In the genomic region with DNA sequence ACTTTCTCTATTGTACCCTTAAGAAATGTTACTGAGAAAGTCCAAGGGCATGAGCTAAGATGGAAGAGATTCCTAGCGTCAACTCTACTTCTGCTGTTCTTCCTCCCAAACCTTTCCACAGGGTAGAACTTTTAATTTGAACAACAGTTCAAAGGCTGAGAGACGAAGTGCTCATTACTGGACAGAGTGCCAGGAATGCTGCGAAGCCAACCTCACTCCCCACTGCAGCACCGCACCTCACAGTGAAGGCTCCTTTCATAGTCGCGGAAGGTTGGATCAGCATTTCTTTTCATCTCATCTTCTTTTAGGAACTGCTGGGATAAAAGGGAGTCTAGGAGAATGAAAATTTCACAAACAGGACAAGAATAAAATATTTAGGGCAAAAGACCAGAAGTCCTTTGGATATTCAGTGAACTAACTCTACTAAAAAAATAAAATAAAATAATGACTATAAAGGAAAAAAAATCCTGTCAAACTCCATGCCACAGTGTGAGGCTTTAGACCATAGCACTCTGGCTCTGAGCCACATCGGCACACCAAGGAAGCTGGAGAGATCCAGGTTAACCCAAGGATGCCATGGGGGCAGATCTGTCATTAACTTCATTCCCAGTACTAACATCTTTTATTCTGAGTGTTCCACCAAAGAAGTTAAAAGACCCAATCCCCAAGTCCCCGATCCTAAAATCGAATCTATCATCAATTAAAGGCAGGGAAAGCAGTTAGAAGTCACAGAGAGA, we compare ENCODE assay signal across 12 mouse cellular contexts. TPM values are rescaled to one million over a fixed set of nuclear protein-coding genes. Genes with fewer than 3 reads are reported as not detected.
DNase-seq lines count a peak whose midpoint lies in the region; ATAC-seq and TF ChIP-seq lines count a peak whose summit lies in the region.
"Had no signal": no experiment of that assay in that cellular context is flagged by ENCODE, and none has a peak within 500 bp of the region (broad histone marks: within the 10 kb centered on the region; RNA-seq: fewer than 3 reads in every experiment).

No protein-coding gene starts in this region.

- no peak overlapping the region for H3K9ac ChIP-seq in heart, adult 2 months (ENCODE audit: low read depth, low read length)
- H3K9ac ChIP-seq in limb, embryonic 12.5 days (replicated peaks) = no peak overlapping the region

- no peak for TF ChIP-seq CTCF in heart, adult 2 months (IDR thresholded peaks at IDR 0.05)
- no peak for TF ChIP-seq CTCF in left cerebral cortex, adult 2 months (IDR thresholded peaks at IDR 0.05)
- no peak for TF ChIP-seq CTCF in embryonic fibroblast, embryonic 13.5 days (IDR thresholded peaks at IDR 0.05; ENCODE audit: borderline replicate concordance, insufficient read depth, low read length)

- no peaks in the 10 kb centered on the region for H3K9me3 ChIP-seq in limb, embryonic 12.5 days

- H3K27ac ChIP-seq in heart, adult 2 months = peak overlapping the region; percentile 64
- H3K27ac ChIP-seq in left cerebral cortex, adult 2 months = peak overlapping the region; percentile 79; the same call in 1 of the 2 replicates
- H3K27ac ChIP-seq in embryonic fibroblast, embryonic 13.5 days (ENCODE audit: insufficient read depth, low read length) = peak overlapping the region; percentile 84
- peak overlapping the region; percentile 92; the same call in 1 of the 2 replicates for H3K27ac ChIP-seq in limb, embryonic 12.5 days

- intact Hi-C loops in heart, adult 2 months (cut with DNase I) = no loop called here
- intact Hi-C loops in heart, postnatal 25 days (cut with DNase I) = no loop called here
- intact Hi-C loops in left cerebral cortex, adult 2 months (cut with DNase I) = no loop called here

- DNase-seq in heart, adult 2 months = no peak
- DNase-seq in heart, postnatal 25 days (ENCODE audit: low spot score) = no peak
- DNase-seq in left cerebral cortex, adult 2 months (ENCODE audit: extremely low spot score in 1 of 2, low spot score in 2 of 2) = no peak
- no peak for DNase-seq in left cerebral cortex, adult 8-10 months (ENCODE audit: low spot score in 2 of 2)
- DNase-seq in cerebellum, postnatal 4 days (ENCODE audit: low spot score in 2 of 2) = no peak
- no peak for DNase-seq in frontal cortex, postnatal 36 days (ENCODE audit: low spot score in 2 of 2)
- DNase-seq: cerebellum, adult 9-11 months; lung, postnatal 36 days; right cerebral cortex, adult 18-20 months; thymus, adult 18-20 months had no signal

- no peak overlapping the region for H3K4me3 ChIP-seq in heart, adult 2 months
- H3K4me3 ChIP-seq in left cerebral cortex, adult 2 months = no peak overlapping the region
- H3K4me3 ChIP-seq in embryonic fibroblast, embryonic 13.5 days (ENCODE audit: insufficient read depth, low read length) = no peak overlapping the region
- H3K4me3 ChIP-seq in limb, embryonic 12.5 days (replicated peaks) = no peak overlapping the region

- TF ChIP-seq POLR2A in heart, adult 2 months (IDR thresholded peaks at IDR 0.05; ENCODE audit: insufficient read depth, low read depth, low read length) = no peak
- peak; percentile 39; the same call in 1 of the 2 replicates for TF ChIP-seq POLR2A in embryonic fibroblast, embryonic 13.5 days (IDR thresholded peaks at IDR 0.05; ENCODE audit: low read depth, low read length)

- WGBS in heart, adult 2 months = 44% methylated on average over 9 of the region's 9 CpGs
- 48% methylated on average over 9 of the region's 9 CpGs for WGBS in limb, embryonic 12.5 days

- H3K79me2 ChIP-seq in heart, adult 2 months (replicated peaks; ENCODE audit: control insufficient read depth, insufficient read depth, low read length) = peaks cover 5% of the 10 kb centered on the region; the same call in 1 of the 2 replicates

- peaks cover 19% of the 10 kb centered on the region for H3K36me3 ChIP-seq in heart, adult 2 months (ENCODE audit: control insufficient read depth, insufficient read depth, low read length)
- no peaks in the 10 kb centered on the region for H3K36me3 ChIP-seq in limb, embryonic 12.5 days

- no peak overlapping the region for H3K4me2 ChIP-seq in limb, embryonic 12.5 days

- peaks cover 21% of the 10 kb centered on the region for H3K4me1 ChIP-seq in heart, adult 2 months (ENCODE audit: control insufficient read depth, insufficient read depth, low read length)
- H3K4me1 ChIP-seq in embryonic fibroblast, embryonic 13.5 days (ENCODE audit: control insufficient read depth, insufficient read depth, low read length) = peaks cover 27% of the 10 kb centered on the region
- H3K4me1 ChIP-seq in limb, embryonic 12.5 days (replicated peaks) = peaks cover 66% of the 10 kb centered on the region

- no peak for ATAC-seq in limb, embryonic 12.5 days (ENCODE audit: insufficient number of reproducible peaks, insufficient read depth, low FRiP score, low TSS enrichment, low read depth)

- TF ChIP-seq EP300 in heart, adult 2 months (IDR thresholded peaks at IDR 0.05; ENCODE audit: insufficient read depth, low read depth, low read length) = no peak

- H3K27me3 ChIP-seq in heart, adult 2 months (ENCODE audit: control insufficient read depth, insufficient read depth, low read length) = no peaks in the 10 kb centered on the region
- no peaks in the 10 kb centered on the region for H3K27me3 ChIP-seq in limb, embryonic 12.5 days

RNA-seq across cellular contexts. Expression of a gene that starts 5.3 kb away (rescaled TPM):
- total RNA-seq in heart, adult 2 months (2021) = 10 to 100 TPM; 12.5 to 16.8 TPM
- polyA plus RNA-seq in heart, adult 2 months (2012; rRNA removed) = 9.8 and 13.5 TPM in 2 replicates
- total RNA-seq in heart, postnatal 25 days (2021) = 10 to 100 TPM; 12.7 to 16.5 TPM
- 10 to 100 TPM; 60.4 to 75.1 TPM for total RNA-seq in left cerebral cortex, adult 2 months (2021)
- total RNA-seq in left cerebral cortex, adult 8-10 months (2022) = 10 to 100 TPM; 43.5 to 50.4 (median 47.5) TPM
- polyA plus RNA-seq in embryonic fibroblast, embryonic 13.5 days (2011; ENCODE audit: insufficient read length, low read depth, missing spikeins) = 37.2 and 48.4 TPM in 2 replicates
- 15.8 and 16.1 TPM in 2 replicates for polyA plus RNA-seq in limb, embryonic 12.5 days (2016; fragmentation: Nextera tagmentation; extraction: Ambion mirVana)

RNA-seq across cellular contexts. Expression of a gene that starts 52.5 kb away (rescaled TPM):
- 1 to 10 TPM; 6.5 to 6.7 TPM for total RNA-seq in heart, adult 2 months (2021)
- 6.1 and 11.9 TPM in 2 replicates for polyA plus RNA-seq in heart, adult 2 months (2012; rRNA removed)
- total RNA-seq in heart, postnatal 25 days (2021) = 1 to 10 TPM; 5.9 to 6.4 TPM
- 1 to 10 TPM; 2.1 to 3.1 TPM for total RNA-seq in left cerebral cortex, adult 2 months (2021)
- total RNA-seq in left cerebral cortex, adult 8-10 months (2022) = 1 to 10 TPM; 4.2 to 5.1 (median 4.7) TPM
- 13.4 and 13.8 TPM in 2 replicates for polyA plus RNA-seq in embryonic fibroblast, embryonic 13.5 days (2011; ENCODE audit: insufficient read length, low read depth, missing spikeins)
- 4.0 and 5.0 TPM in 2 replicates for polyA plus RNA-seq in limb, embryonic 12.5 days (2016; fragmentation: Nextera tagmentation; extraction: Ambion mirVana)
